Comparison of ENCODE assay signal across 18 mouse cellular contexts in the genomic region with DNA sequence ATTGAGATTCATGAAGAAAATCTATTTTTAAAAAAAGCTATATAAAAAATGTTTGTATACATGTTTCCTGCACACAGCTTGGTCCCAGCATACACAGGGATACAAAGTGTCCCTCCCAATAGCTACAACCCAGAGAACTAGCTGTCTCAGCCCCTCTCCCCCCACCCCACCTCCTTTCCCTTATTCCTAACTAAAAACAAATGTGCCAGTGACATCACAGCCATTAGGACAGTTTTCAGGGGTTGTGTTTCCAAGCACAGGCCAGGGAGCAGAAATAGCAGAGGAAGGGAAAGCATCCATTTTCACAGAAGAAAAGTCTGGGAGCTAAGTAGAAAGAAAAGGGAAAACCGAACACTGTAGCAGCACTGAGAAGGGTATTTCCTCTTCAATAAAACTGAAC.
"Had no signal": no experiment of that assay in that cellular context is flagged by ENCODE, and none has a peak within 500 bp of the region (broad histone marks: within the 10 kb centered on the region; RNA-seq: fewer than 3 reads in every experiment).

No protein-coding gene starts in this region.

- H3K4me1 ChIP-seq: liver, embryonic 15.5 days; neural tube, embryonic 12.5 days; stomach, embryonic 15.5 days had no signal

- DNase-seq: kidney, postnatal 25 days; layer of hippocampus, adult 9-11 months; layer of hippocampus, postnatal 36 days; lung, adult 2 months; lung, postnatal 36 days; midbrain, embryonic 14.5 days; retina, postnatal 1 day; right cerebral cortex, postnatal 4 days; thymus, adult 2 months; thymus, postnatal 25 days had no signal

- ATAC-seq: intestine, embryonic 16.5 days; lung, postnatal 0 days had no signal

- H3K27me3 ChIP-seq: liver, embryonic 15.5 days; neural tube, embryonic 12.5 days; stomach, embryonic 15.5 days had no signal

- H3K4me3 ChIP-seq: liver, embryonic 15.5 days; midbrain, embryonic 10.5 days; myocyte; neural tube, embryonic 12.5 days; stomach, embryonic 15.5 days had no signal

- H3K4me2 ChIP-seq: liver, embryonic 11.5 days; liver, embryonic 15.5 days; neural tube, embryonic 12.5 days; stomach, embryonic 15.5 days had no signal

- H3K9ac ChIP-seq: liver, embryonic 15.5 days; neural tube, embryonic 12.5 days; stomach, embryonic 15.5 days had no signal

- H3K27ac ChIP-seq: liver, embryonic 15.5 days; neural tube, embryonic 12.5 days; stomach, embryonic 15.5 days had no signal

- H3K9me3 ChIP-seq: liver, embryonic 15.5 days; midbrain, embryonic 10.5 days; neural tube, embryonic 12.5 days; stomach, embryonic 15.5 days had no signal

- H3K36me3 ChIP-seq: liver, embryonic 15.5 days; neural tube, embryonic 12.5 days; stomach, embryonic 15.5 days had no signal
